Mouse (Mus musculus) stomach, embryonic 16.5 days (tissue): ENCODE results near the gene Pnmal1. TPM values are rescaled to one million over a fixed set of nuclear protein-coding genes. Genes with fewer than 3 reads are reported as not detected.

Experiments used
- ATAC-seq: fragments of 200-750 bp; cut with Nextera tagmentation; 2 replicates; pipeline ENCODE4 v1.8.0; 2017; ENCODE audit warnings: moderate number of reproducible peaks, moderate TSS enrichment; ENCODE audit not compliant: insufficient read depth, low FRiP score
- H3K27ac ChIP-seq: fragments of 300-500 bp; sonication (generic); 2 replicates; pipeline ENCODE4 v1.5.1; 2014; ENCODE audit warnings: low read length
- H3K27me3 ChIP-seq: fragments of 300-500 bp; sonication (generic); 2 replicates; pipeline ENCODE4 v1.6.1; 2014; ENCODE audit warnings: low read length, control low read depth, mixed read lengths; ENCODE audit not compliant: control insufficient read depth, insufficient read depth
- H3K36me3 ChIP-seq: fragments of 300-500 bp; sonication (generic); 2 replicates; pipeline ENCODE4 v1.6.1; 2014; ENCODE audit warnings: low read length; ENCODE audit not compliant: control insufficient read depth, insufficient read depth
- H3K4me1 ChIP-seq: fragments of 300-500 bp; sonication (generic); 2 replicates; pipeline ENCODE4 v1.6.1; 2014; ENCODE audit warnings: low read length, control low read depth, mixed read lengths; ENCODE audit not compliant: control insufficient read depth, insufficient read depth
- H3K4me2 ChIP-seq: fragments of 300-500 bp; sonication (generic); 2 replicates; pipeline ENCODE4 v1.6.1; 2014; ENCODE audit warnings: low read depth, low read length, mixed read lengths
- H3K4me3 ChIP-seq: fragments of 300-500 bp; sonication (generic); replicated peaks from 2 replicates; pipeline ENCODE4 v1.5.1; 2014; ENCODE audit warnings: mild to moderate bottlenecking, low read length
- H3K9ac ChIP-seq: fragments of 300-500 bp; sonication (generic); 2 replicates; pipeline ENCODE4 v1.6.1; 2014; ENCODE audit warnings: low read length
- H3K9me3 ChIP-seq: fragments of 300-500 bp; sonication (generic); replicated peaks from 2 replicates; pipeline ENCODE4 v1.6.1; 2016; ENCODE audit warnings: low read length, control low read depth; ENCODE audit not compliant: control insufficient read depth
- WGBS: fragments of 180-500 bp; shearing (Covaris S2); extraction: QIAGEN DNeasy Blood & Tissue Kit; methylation state at CpG from one replicate; pipeline ENCODE4 v1.1.7; 2014; 5-methylcytosine and 5-hydroxymethylcytosine counted together
- polyA plus RNA-seq: library from polyadenylated mRNA; unstranded; fragments of >200 nt; fragmentation: Nextera tagmentation; extraction: Ambion mirVana; gene quantifications from 2 replicates; pipeline ENCODE4 v1.2.1, GENCODE M21; 2015

The Pnmal1 gene
- polyA plus RNA-seq, 1 experiment from 2014 or later = 3.4 TPM

DNA sequence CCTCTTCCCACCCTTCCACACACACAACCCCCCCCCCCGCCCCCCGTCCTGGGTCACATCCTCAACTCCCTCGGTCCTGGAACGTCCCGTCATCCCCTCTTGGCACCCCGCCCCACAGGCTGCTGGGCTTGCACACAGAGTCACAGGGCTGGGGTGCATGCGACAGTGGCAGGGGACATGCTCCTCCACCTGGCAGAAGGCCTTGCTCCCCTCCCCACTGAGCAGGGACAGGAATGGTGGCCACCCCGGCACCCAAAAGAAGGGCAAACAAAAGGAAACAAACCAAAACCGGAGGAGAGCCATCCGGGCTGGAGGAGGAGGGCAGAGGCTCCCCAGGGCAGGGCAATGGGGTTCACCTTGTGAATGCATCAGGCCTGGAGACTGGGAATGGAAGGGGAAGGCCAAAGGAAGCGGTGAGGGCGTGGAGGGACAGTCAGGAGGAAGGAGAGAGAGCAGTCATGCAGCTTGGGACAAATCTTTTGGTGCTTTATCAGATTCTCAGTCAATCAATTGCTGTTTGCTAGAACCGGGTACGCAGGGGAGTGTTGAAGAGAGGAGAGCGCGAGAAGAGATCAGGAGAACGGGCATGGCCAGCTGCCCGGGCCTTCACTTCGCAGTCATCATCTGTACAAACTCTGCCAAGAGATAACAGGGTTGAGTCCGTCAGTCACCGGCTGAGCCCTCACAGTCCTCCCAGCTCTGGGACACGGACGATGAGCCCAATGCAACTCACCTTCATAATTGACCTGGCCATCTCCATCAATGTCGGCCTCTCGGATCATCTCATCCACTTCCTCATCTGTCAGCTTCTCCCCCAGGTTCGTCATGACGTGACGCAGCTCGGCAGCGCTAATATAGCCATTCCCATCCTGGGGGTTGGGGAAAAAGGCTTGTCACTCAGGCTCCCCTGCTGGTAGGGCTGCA, 42.9 kb upstream of the Pnmal1 start:
- Histone ChIP-seq H3K9me3 (no peaks in the 10 kb centered on the region), H3K9ac (no peak overlapping the region), H3K4me1 (peaks cover 27% of the 10 kb centered on the region), H3K36me3 (peaks cover 18% of the 10 kb centered on the region), H3K27me3 (no peaks in the 10 kb centered on the region), H3K4me3 (no peak overlapping the region), H3K4me2 (no peak overlapping the region), H3K27ac (no peak overlapping the region)
- no peak for ATAC-seq
- WGBS = 67% methylated on average over 29 of the region's 30 CpGs

DNA sequence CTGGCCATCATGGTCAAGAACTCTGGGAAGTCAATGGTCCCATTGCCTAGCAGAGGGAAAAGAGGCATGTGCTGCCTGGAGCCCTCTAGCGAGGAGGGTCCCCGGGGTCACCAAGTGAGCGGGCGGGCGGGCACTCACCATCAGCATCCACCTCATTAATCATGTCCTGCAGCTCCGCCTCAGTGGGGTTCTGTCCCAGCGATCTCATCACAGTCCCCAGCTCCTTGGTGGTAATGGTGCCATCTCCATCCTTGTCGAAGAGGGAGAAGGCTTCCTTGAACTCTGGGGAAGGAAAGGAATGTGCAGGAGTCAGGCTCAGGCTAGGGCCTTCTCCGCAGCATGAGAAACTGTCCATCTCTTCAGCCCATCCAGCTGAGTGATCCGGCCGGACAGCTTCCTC, 42.0 kb upstream of the Pnmal1 start:
- peaks cover 18% of the 10 kb centered on the region for H3K36me3 ChIP-seq

DNA sequence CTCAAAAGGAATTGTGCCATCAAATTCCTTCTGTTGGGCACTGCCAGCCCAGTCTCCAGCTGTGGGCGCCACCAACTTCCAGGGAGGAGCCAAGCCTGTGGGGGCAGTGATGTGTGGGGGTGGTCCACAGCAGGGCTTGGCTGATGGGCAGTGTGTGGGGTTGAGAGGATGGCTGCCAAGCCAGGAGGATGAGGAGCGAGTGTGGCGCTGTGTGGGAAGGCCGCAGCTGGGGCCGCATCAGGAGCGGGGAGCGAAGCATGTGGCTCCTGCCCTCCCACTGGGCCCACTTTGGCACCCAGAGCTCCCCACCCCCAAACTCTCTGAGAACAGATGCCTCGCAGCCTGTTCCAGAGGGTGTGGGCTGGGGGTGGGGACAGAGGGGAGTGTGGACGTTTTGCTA, 41.5 kb upstream of the Pnmal1 start:
- H3K9ac ChIP-seq = no peak overlapping the region
- H3K4me3 ChIP-seq = no peak overlapping the region
- peaks cover 18% of the 10 kb centered on the region for H3K36me3 ChIP-seq
- no peak for ATAC-seq
- WGBS = 72% methylated on average over 9 of the region's 9 CpGs
- H3K27ac ChIP-seq = no peak overlapping the region
- H3K9me3 ChIP-seq = no peaks in the 10 kb centered on the region
- H3K4me1 ChIP-seq = peaks cover 33% of the 10 kb centered on the region
- no peaks in the 10 kb centered on the region for H3K27me3 ChIP-seq
- no peak overlapping the region for H3K4me2 ChIP-seq

More for the DNA sequence above, 42.0 kb upstream of the Pnmal1 start:
- H3K27ac ChIP-seq = no peak overlapping the region
- no peak for ATAC-seq
- 56% methylated on average over 11 of the region's 11 CpGs for WGBS
- peaks cover 31% of the 10 kb centered on the region for H3K4me1 ChIP-seq
- H3K9ac ChIP-seq = no peak overlapping the region
- H3K4me2 ChIP-seq = no peak overlapping the region
- H3K9me3 ChIP-seq = no peaks in the 10 kb centered on the region
- no peaks in the 10 kb centered on the region for H3K27me3 ChIP-seq
- H3K4me3 ChIP-seq = no peak overlapping the region

DNA sequence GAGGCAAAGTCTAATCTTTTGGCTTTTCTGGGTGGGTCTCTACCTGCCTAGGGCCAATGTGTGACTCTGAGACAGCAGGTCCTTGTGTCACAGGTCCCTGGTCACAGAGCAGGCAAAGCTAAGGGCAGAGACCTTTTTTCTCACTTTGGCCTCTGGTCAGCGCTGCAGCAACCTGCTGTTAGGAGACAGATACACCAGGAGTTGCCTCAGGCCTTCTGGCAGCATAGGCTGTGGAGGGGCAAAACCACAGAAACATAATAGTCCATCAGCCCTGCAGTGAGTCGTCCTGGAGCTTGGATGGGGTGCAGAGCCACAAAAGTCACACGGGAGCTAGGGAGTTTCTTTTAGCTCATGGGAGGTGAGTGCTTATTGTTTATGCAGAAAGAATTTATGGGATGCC, 40.8 kb upstream of the Pnmal1 start:
- WGBS = 64% methylated on average over 3 of the region's 3 CpGs
- H3K9me3 ChIP-seq = no peaks in the 10 kb centered on the region
- no peak overlapping the region for H3K4me3 ChIP-seq
- H3K9ac ChIP-seq = no peak overlapping the region
- H3K4me2 ChIP-seq = no peak overlapping the region
- no peak overlapping the region for H3K27ac ChIP-seq
- H3K36me3 ChIP-seq = peaks cover 18% of the 10 kb centered on the region
- peaks cover 33% of the 10 kb centered on the region for H3K4me1 ChIP-seq
- ATAC-seq = no peak
- H3K27me3 ChIP-seq = no peaks in the 10 kb centered on the region

DNA sequence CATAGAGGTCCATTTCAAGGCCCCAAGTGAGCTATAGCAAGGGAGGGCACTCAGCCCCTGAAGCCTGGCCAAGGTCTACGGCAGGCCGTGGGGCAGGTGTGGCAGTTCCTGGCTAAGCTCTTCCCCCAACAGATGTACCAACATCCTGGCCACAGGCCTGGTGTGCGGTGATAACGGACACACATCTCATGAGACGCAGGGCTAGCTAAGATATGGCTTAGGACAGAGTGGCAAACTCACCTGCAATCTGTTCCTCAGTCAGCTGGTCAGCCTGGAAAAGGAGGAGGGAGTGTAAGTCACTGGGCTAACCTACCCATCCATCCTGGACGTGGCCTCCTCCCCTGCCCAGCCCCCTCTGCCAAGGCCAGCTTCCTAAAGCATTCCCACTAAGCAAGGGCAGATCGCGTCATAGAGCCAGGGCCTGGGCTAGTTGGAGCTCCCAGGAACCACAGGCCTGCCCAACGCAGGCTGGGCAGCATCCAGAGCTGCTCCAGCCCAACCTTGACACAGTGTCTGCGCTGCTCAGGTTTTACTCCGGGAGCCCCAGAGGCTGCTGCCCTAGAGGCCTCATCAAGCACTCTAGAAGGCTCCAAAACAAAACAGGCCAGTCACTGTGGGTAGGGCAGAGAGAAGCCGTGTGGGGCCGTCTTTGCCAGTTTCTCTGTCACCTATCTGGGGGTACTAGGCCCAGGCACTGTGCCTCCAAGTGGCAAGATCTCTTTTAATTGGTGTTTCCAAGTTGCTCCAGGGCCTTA, 39.9 kb upstream of the Pnmal1 start:
- no peak for ATAC-seq
- Histone ChIP-seq H3K36me3 (peaks cover 18% of the 10 kb centered on the region), H3K4me1 (peaks cover 33% of the 10 kb centered on the region), H3K27ac (no peak overlapping the region), H3K27me3 (no peaks in the 10 kb centered on the region), H3K9me3 (no peaks in the 10 kb centered on the region), H3K9ac (peak overlapping the region; percentile 38), H3K4me3 (no peak overlapping the region), H3K4me2 (no peak overlapping the region)
- 72% methylated on average over 13 of the region's 13 CpGs for whole genome bisulfite sequencing

DNA sequence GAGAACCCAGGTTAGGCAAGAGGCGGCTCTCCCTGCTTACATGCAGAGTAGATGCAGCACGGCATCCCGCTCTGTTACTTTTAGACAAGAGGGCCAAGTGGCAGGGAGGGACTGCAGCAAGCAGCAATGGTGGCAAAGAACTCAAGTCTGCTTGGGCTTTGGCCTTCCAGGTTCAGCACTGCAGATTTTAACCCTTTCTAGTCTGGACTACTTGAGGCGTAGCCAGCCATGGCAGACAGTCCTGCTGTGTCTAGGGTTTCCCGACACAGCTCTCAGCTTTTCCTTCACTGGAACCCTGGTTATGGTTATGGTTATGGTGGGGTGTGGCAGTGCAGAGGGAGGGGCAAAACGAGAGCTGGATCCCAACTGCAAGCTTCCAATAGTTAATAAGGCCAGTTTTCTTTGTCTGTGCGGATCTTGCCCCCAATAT, 39.3 kb upstream of the Pnmal1 start:
- Histone ChIP-seq H3K4me1 (peaks cover 33% of the 10 kb centered on the region), H3K9ac (peak overlapping the region; percentile 38), H3K9me3 (no peaks in the 10 kb centered on the region), H3K4me2 (no peak overlapping the region), H3K27me3 (no peaks in the 10 kb centered on the region), H3K36me3 (peaks cover 18% of the 10 kb centered on the region), H3K27ac (no peak overlapping the region), H3K4me3 (no peak overlapping the region)
- 85% methylated on average over 7 of the region's 7 CpGs for WGBS
- no peak for ATAC-seq

DNA sequence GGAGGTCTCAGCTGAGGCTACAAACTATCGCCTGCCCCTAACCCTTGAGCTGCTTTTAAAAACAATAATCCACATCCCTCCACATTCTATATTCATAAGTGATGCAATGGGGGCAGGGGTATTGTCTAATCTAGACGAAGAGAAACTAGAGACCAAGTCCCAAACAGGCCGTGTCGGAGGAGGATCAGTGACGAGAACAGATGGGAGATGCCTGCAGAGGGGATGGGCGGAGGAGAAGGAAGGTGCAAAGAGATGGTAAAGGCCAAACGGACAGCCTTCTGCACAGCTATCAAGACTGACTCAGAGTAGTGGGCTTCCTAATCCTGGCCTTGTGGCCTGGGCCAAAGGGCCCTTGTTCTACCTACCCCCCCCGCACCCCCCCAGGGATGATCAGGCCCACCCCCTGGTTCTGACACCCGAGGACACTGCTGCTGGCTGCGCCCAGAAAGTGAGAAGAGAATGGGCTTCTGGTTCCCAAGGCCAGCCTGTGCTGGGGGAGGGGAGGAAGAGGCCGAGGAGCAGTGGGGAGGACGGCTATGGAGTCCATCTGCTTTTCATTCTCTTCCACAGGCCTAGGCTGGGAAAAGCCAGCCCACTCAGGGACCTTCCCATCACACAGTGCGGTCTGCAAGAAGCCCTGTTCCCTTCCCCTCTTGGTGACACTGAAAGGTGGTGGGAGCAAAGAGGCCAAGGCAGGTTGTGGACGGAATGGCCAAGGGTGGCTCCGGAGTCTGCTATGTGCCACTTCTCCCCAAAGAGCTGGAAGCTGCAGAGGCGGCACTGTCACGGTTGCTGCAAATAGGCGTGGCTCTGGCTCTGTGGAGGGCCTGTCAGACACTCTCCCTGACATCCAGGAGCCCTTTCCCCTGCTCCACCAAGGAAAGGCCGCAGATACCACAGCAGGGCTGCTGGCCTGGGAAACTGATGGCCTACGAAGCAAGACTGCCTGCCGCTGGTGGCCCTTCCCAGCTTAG, 38.4 kb upstream of the Pnmal1 start:
- H3K4me1 ChIP-seq = peaks cover 33% of the 10 kb centered on the region
- WGBS = 47% methylated on average over 21 of the region's 21 CpGs
- ATAC-seq = no peak
- no peaks in the 10 kb centered on the region for H3K9me3 ChIP-seq
- peak overlapping the region; percentile 95 for H3K4me2 ChIP-seq
- peak overlapping the region; percentile 95 for H3K9ac ChIP-seq
- H3K27me3 ChIP-seq = no peaks in the 10 kb centered on the region
- H3K4me3 ChIP-seq = peak overlapping the region; percentile 90
- peak overlapping the region; percentile 95 for H3K27ac ChIP-seq
- H3K36me3 ChIP-seq = peaks cover 18% of the 10 kb centered on the region

DNA sequence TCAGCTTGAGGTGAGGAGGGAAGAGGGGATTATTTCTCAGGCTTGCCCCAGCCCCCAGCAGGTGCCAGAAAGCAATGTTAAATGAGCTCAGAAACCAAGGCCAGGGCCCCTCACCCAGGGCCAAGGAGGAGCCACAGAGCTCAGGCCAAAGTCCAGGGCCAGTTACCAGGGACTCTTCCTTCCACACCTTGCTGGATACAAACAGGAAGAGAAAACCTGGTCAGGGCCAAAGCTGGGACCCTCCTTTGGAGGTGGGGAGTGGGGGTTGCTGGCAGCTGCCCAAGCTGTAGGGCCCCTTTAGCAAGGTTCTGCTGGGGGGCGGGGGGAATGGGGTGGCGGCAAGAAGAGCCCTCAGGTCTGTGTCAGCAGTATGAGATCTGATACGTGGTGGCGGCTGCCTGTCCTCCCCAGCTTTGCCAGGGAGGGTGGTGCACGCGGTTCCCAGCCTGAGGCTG, 37.6 kb upstream of the Pnmal1 start:
- peak overlapping the region; percentile 95 for H3K9ac ChIP-seq
- 37% methylated on average over 6 of the region's 6 CpGs for WGBS
- ATAC-seq = no peak
- no peaks in the 10 kb centered on the region for H3K9me3 ChIP-seq
- H3K27me3 ChIP-seq = no peaks in the 10 kb centered on the region
- H3K4me1 ChIP-seq = peaks cover 33% of the 10 kb centered on the region
- peaks cover 11% of the 10 kb centered on the region for H3K36me3 ChIP-seq
- peak overlapping the region; percentile 95 for H3K27ac ChIP-seq
- peak overlapping the region; percentile 95 for H3K4me2 ChIP-seq
- H3K4me3 ChIP-seq = peak overlapping the region; percentile 90
